Mouse (Mus musculus): ENCODE measurements around the gene Inka1. TPM values are rescaled to one million over a fixed set of nuclear protein-coding genes. Genes with fewer than 3 reads are reported as not detected.

Gene Inka1
- total RNA-seq, 2 experiments from 2014 or later: 3.9 to 4.0 TPM

DNA sequence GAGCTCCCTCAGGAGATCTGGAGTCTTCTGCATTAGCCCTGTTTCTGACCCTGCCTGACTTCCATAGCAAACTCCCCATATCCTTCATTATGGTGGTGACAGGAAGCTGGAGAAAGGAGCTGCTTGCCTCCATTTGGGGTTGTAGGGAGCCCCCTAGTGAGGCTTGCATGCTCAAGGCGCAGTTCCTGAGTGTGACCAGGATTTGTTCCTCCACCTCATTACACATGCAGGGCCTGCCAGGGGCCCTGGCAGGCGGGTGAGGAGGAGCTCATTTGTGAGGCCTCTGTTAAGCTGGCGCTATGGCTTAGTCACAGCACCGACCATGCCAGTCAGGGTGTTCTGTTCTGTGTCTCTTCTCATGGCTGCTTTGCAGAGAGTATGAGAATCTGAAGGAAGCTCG, 23.8 kb downstream of the Inka1 start:
- intact Hi-C loops (cut with DNase I): loop anchor here (1.0 to 5.0 kb wide), 4 partner anchors 26 to 105 kb away; partner anchors contain the start of gene Amigo3
- DNase-seq (ENCODE audit: low spot score in 2 of 2): peak; percentile 67 to 88

GRCm38 (mm10) chr9:107961351-107961762, 24.3 kb downstream of the Inka1 start:
- peak; percentile 82 to 96 for DNase-seq (ENCODE audit: low spot score in 2 of 2)
- intact Hi-C loops (cut with DNase I): loop anchor here (1.0 to 5.0 kb wide), 3 partner anchors 25 to 106 kb away; partner anchors contain the start of gene Amigo3

DNA sequence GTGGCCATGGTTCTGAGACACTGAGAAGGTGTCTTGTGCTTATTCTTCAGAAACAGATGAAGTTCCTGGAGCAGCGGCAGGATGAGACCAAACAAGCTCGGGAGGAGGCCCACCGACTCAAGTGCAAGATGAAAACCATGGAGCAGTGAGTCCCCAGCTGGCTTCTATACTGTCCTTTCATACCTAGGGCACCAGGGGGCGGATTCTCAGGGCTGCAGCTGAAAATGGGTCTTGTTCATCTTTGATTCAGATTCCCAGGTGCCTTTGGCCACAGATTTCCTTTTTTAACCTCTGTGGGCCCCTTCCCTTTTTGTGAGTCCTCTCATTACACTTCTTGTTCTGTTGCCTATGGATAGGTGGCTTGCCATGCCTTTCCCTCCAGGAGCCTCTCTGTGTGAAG, 24.8 kb downstream of the Inka1 start:
- intact Hi-C loops (cut with DNase I): loop anchor here (1.0 to 5.0 kb wide), 3 partner anchors 25 to 106 kb away; partner anchors contain the start of gene Amigo3
- DNase-seq (ENCODE audit: low spot score in 2 of 2): no peak

GRCm38 (mm10) chr9:107959896-107960295, 25.8 kb downstream of the Inka1 start:
- intact Hi-C loops (cut with DNase I): loop anchor here (5.0 kb wide), 2 partner anchors 92 to 107 kb away; partner anchors contain the start of gene Amigo3
- no peak for DNase-seq (ENCODE audit: low spot score in 2 of 2)

DNA sequence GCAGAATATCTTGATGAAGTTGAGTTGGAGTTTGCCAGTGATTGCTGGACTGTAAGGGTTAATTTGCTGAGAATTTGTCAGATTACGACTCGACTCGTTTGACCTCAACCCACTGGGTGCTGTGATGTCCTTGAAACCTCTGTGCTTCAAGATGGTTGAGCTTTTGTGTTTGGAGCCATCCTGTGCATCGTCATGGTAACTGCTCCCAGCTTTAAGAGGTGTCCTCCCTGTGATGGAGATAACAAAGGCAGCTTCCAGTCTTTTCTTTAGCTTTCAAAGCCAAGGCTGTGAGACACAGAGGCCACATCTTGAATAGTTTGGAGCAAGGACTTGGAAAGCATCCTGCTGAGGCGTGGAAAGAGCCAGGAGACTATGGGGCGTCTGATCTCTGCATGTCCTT, 28.5 kb downstream of the Inka1 start:
- intact Hi-C loops (cut with DNase I): no loop called here

DNA sequence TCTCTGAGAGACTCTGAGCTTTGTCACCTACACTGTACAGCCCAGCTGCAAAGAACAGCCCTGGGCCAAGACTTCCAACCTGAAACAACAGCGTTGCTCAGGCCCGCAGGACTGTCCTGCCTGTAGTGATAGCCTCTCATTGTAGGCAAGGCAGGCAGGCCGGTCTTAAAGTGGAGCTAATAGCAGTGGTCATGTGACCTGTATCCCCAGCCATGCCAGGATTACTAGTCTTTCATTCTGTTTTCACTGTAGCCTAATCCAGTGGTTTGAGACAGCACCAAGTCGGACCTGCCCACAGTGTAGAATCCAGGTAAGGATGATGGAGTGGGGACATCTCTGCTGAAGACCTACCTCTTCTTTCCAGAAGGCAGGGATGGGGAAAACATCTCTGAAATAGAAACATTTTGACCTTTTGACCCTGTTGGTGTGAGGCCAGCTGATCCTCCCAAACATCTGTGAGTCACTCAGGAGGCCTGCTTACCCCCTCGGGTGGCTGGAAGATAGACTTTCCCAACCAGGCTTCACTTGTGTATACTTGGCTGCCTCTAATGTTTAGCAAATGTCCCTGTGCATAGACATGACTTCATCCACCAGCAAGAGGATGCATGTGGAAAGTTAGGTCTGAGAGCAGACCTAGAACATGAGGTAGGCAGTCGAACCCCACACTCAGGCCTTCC, 29.9 kb downstream of the Inka1 start:
- intact Hi-C loops (cut with DNase I): no loop called here
- DNase-seq (ENCODE audit: low spot score in 2 of 2): no peak

More for the DNA sequence above, 28.5 kb downstream of the Inka1 start:
- no peak for DNase-seq (ENCODE audit: low spot score in 2 of 2)

DNA sequence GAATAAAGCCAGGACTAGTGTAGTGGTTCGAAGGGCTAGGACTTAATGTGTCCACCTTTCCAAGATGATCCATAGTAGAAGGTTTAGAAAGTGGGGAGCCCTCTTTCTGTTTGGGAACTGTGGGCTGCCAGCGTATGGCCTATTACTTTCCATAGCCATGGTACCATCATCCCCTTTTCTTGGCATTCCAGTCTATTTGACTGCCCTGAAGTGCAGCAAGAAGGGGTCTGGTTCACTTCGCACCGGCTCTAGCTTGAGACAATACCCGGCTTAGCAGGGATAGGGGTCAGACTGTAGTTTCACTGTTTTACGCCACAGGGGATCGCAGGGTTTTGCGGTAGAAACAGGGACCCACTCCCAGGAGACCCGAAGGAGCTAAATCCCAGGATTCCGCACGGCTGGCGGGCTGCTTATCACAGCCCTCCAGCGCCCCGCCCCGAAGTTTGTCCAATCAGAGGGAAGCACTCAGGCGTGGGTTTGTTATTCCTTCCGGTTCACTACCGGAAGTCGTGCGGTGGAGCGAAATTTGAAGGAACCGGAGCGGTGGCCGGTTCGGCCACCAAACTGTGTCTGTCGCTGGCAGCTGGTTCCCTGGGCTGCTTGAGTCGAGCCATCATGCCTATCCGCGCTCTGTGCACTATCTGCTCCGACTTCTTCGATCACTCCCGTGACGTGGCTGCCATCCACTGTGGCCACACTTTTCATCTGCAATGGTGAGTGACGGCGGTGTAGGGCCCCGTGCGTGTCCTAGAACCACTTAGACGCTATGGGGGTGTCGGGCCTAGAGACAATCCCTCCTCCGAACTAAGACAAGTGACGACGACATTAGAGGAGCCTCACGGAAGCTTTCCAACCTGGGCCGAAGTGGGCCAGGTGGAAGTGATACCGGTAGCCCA, 35.0 kb downstream of the Inka1 start:
- intact Hi-C loops (cut with DNase I): no loop called here
- DNase-seq (ENCODE audit: low spot score in 2 of 2): peak; percentile 89 to 95

DNA sequence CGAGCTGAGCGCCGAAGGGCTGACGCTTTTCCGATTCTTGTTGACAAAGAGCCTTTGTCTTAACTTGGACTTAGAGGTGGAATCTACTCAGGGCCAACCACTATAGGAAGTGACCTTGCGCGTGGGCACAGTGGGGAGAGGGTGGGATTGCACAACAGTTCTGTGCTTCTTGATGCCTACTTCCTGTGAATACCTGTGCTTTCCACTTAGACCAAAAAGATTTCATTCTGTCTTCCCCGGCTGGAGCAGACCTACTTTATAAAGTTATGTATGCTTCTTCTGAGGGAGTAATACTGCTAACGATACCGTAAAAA, 35.8 kb downstream of the Inka1 start, which contains the start of gene Traip:
Gene Traip (plus strand): TSS at position 215 of the 314 bp plus-strand sequence.
- intact Hi-C loops (cut with DNase I): no loop called here
- no peak for DNase-seq (ENCODE audit: low spot score in 2 of 2)

DNA sequence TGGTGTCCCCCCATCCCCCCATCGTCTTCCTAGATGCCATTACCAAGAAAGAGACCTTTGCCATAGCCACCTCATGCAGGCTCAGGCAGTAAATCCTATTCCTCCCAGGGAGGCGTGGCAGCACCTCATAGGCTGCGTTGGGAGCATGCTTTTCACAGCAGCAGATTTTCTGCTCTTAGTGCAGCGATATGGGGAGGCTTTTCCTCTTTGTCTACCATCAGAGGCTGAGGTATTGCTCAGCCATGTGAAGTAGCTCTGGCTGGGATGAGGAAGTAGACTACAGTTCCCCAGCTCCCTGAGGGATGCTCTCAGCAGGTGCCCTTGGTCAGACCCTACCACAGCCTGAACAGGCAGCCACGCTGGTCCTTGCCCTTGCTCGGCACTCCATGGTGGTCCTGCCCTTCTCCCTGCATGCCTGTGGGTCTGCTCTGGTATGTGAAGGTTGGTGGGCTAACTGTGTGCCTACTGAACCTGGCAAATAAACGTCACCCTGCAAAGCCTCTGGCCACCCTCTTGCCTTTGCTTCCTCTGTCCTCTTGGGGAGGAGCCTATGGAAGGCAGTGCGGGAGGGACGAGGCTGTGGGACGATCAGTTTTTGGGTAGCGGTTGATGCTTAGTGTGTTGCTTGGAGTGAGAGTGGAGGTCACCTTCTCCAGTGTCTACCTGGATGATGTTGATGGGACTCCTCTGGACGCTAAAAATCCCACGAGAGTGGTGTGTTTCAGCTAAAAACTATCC, 36.3 kb downstream of the Inka1 start:
- DNase-seq (ENCODE audit: low spot score in 2 of 2): no peak
- intact Hi-C loops (cut with DNase I): no loop called here

DNA sequence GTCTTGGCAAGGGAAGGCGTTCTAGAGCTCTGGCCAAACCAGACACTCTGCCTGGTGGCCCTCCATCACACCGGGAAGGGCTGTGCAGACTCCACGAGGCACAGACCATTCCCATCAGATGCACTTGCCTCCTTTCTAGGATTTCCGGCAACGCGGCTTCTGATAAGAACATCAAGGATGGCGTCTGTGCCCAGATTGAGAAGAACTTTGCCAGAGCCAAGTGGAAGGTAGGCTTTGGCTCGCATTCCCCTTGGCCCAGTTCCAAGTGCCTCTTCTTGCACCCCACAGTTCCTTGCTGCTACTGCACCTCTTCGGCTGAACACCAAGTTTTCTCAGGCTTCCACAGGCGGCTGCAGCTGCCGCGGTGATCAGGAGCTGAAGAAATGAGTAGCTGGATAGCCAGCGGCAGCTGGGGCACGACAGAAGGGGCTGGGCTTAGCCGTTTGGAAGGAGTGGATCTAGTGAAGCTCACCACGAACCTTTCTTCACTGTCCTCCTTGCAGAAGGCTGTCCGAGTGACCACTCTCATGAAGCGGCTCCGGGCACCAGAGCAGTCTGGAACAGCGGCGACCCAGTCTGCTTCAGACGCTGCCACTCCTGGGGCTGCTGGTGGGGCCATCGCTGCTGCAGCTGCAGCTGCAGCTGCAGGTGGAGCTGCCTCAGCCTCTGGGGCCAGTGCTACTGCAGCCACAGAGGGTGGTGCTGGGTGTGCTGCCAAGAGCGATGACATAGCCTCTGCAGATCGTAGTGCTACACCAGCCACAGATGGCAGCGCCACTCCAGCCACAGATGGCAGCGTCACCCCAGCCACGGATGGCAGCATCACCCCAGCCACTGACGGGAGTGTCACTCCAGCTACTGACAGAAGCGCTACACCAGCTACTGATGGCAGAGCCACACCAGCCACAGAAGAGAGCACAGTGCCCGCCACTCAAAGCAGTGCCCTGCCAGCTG, 38.2 kb downstream of the Inka1 start:
- peak in 1 of 2 experiments; percentile 46 for DNase-seq (ENCODE audit: low spot score in 2 of 2)
- intact Hi-C loops (cut with DNase I): no loop called here

DNA sequence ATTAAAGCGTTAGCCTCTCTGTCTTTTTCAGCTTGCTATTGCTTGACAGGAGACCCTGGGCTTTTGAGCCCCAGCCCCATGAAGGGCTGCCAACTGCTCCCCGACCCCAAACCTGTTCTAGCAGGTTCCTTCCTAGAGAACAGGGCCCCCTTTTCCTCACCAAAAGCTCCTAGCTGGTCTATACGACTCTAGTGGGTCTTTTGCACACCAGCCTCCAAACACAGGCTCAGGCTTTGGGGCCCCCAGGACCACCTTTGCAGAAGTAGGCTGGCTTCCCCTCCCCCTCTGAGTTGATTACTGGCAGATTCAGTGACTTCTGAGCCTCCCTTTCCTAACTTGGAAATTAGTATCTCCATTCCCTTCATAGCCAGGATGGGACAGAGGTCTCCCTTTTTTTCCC, 48.8 kb downstream of the Inka1 start:
- no peak for DNase-seq (ENCODE audit: low spot score in 2 of 2)
- intact Hi-C loops (cut with DNase I): loop anchor here (1.0 kb wide), 1 partner anchor 24 kb away; no protein-coding TSS in a partner anchor

DNA sequence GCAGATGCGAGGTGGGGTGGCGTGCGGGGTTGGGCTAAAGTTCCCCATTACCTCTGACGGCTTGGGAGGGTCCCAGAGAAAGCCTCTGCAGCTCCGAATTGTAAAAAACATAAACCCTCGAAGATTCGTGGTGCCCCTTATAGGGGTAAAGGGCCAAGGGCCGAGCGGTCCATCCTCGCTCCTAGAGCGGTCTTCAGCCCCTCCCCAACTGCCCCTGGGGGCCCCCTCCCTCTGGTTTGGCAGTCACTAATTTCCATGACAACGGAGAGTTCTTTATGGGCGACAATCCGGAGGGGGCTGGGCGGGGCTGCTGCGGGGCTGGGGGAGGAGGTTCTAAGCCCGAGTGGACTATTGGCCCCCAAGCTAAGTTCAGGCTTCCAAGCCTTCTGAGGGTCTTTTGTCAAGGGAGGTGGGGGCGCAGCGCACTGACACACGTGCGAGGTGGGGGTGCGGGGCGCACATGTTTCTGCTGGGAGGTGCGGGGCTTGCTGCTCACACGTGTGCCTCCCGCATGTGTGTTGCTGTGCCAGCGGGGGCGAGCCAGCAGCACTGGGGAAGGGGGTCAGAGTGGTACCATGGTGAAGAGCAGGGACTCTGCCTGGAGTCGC, 49.4 kb downstream of the Inka1 start:
- peak; percentile 66 to 70 for DNase-seq (ENCODE audit: low spot score in 2 of 2)
- intact Hi-C loops (cut with DNase I): loop anchor here (1.0 kb wide), 1 partner anchor 25 kb away; no protein-coding TSS in a partner anchor

- intact Hi-C loops (cut with DNase I): loop anchor here (1.0 kb wide), 1 partner anchor 25 kb away; no protein-coding TSS in a partner anchor
- DNase-seq (ENCODE audit: low spot score in 2 of 2): peak; percentile 69 to 74
Observed at GRCm38 (mm10) chr9:107935790-107936214, 49.9 kb downstream of the Inka1 start.

- no peak for DNase-seq (ENCODE audit: low spot score in 2 of 2)
- intact Hi-C loops (cut with DNase I): no loop called here
Observed at GRCm38 (mm10) chr9:107935374-107935773, 50.3 kb downstream of the Inka1 start, which contains the start of gene Camkv. Gene Camkv (plus strand): TSS chr9:107935674.
